Mouse (Mus musculus) heart, embryonic 16.5 days (tissue): ENCODE results near the gene Mcoln2. TPM values are rescaled to one million over a fixed set of nuclear protein-coding genes. Genes with fewer than 3 reads are reported as not detected.

Experiments used
- ATAC-seq: fragments of 200-750 bp; cut with Nextera tagmentation; replicated peaks from 2 replicates; pipeline ENCODE4 v1.8.0; 2017; ENCODE audit warnings: moderate number of reproducible peaks; ENCODE audit not compliant: insufficient read depth, low FRiP score; ENCODE audit errors: extremely low read depth
- H3K27ac ChIP-seq: fragments of 300-500 bp; sonication (generic); 2 replicates; pipeline ENCODE4 v1.5.1; 2014; ENCODE audit warnings: mild to moderate bottlenecking, low read length, control low read depth, moderate library complexity
- H3K27me3 ChIP-seq: fragments of 300-500 bp; sonication (generic); 2 replicates; pipeline ENCODE4 v1.6.1; 2014; ENCODE audit warnings: low read length, mixed read lengths; ENCODE audit not compliant: control insufficient read depth, insufficient read depth
- H3K36me3 ChIP-seq: fragments of 300-500 bp; sonication (generic); 2 replicates; pipeline ENCODE4 v1.6.1; 2014; ENCODE audit not compliant: control insufficient read depth, insufficient read depth
- H3K4me1 ChIP-seq: fragments of 300-500 bp; sonication (generic); 2 replicates; pipeline ENCODE4 v1.6.1; 2014; ENCODE audit warnings: low read length, mixed read lengths; ENCODE audit not compliant: control insufficient read depth, insufficient read depth
- H3K4me2 ChIP-seq: fragments of 300-500 bp; sonication (generic); 2 replicates; pipeline ENCODE4 v1.6.1; 2014; ENCODE audit warnings: low read depth, mild to moderate bottlenecking, control low read depth, low read length
- H3K4me3 ChIP-seq: fragments of 300-500 bp; sonication (generic); 2 replicates; pipeline ENCODE4 v1.5.1; 2014; ENCODE audit warnings: mild to moderate bottlenecking, control low read depth, low read length
- H3K9ac ChIP-seq: fragments of 300-500 bp; sonication (generic); 2 replicates; pipeline ENCODE4 v1.6.1; 2014; ENCODE audit warnings: low read length, control low read depth
- H3K9me3 ChIP-seq: fragments of 300-500 bp; sonication (generic); replicated peaks from 2 replicates; pipeline ENCODE4 v1.6.1; 2016; ENCODE audit warnings: low read length; ENCODE audit not compliant: control insufficient read depth
- WGBS: fragments of 180-500 bp; shearing (Covaris S2); extraction: QIAGEN DNeasy Blood & Tissue Kit; methylation state at CpG from one replicate; pipeline ENCODE4 v1.1.7; 2014; 5-methylcytosine and 5-hydroxymethylcytosine counted together
- polyA plus RNA-seq: library from polyadenylated mRNA; unstranded; fragments of >200 nt; fragmentation: Nextera tagmentation; extraction: Ambion mirVana; gene quantifications from 2 replicates; pipeline ENCODE4 v1.2.1, GENCODE M21; 2015

Gene Mcoln2
- polyA plus RNA-seq, 1 experiment from 2014 or later: 3.2 TPM

DNA sequence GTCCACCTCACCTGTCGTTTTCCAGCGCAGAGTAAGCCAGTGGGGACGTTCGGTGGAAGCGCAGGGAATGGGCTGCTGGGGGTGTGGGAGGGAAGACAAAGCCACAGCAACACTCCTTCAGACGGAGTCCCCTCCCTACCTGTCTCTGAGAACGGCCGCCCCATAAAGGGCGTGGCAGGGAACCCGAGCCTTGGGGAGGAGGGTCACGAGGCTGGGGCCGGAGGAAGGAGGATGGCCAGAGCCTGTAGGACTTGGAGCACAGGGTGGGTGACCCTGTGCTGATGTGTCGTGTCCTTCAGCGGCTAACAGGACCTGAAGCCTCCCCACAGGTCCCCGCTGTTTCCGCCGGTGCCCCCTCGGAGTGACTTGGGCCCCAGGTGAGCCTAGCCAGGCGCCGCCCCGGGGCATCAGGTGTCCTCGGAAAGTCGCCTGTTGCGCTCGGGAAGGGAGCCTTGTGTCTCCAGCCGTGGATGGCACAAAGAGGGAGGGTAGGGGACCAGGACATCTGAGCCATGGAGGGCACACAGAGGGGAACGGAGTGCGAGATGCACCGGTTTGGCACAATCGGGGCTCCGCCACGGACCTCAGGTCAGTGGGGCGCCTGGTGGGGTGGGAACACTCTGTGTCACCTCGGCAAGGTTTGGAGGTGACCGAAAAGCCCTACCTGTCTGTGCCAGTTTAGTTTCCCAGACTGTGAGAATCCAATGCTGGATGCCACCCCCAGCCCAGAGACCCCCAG is 32.2 kb upstream of the Mcoln2 start, which contains the start of gene Mcoln3:
Gene Mcoln3, plus strand, starts transcription at position 193 of the 739 bp plus-strand sequence.
- Histone ChIP-seq H3K4me1 (peaks cover 3% of the 10 kb centered on the region; the same call in 1 of the 2 replicates), H3K4me2 (peak within 1 kb of the TSS; percentile 59), H3K9me3 (no peaks in the 10 kb centered on the region), H3K4me3 (peak within 1 kb of the TSS; percentile 24), H3K9ac (no peak within 1 kb of the TSS), H3K27me3 (peaks cover 17% of the 10 kb centered on the region), H3K36me3 (no peaks in the 10 kb centered on the region), H3K27ac (no peak within 1 kb of the TSS)
- ATAC-seq: no peak
- WGBS: 17% methylated on average over 35 of the region's 35 CpGs

DNA sequence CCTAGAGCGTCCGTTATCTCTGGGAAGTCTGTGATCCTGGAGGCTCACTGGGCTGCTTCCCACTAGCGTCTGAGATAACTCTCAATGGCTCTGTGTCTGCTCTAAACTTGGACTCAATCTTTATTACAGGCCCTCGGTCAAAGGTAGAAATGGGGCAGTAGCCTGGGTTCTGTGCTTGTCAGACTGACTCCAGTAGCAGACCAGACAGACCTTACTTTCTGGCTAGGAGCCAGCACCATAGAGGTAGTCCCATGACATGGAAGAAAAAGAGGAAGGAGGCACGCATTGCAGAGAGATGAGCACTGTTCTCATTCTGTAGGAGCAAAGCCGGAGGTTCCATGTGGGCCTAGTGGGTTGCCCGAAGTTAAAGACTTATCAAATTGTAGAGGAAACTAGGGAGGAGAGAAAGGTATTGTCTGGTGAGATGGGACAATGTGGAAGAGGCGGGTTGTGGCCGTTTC is 31.6 kb upstream of the Mcoln2 start:
- 53% methylated on average over 9 of the region's 9 CpGs for WGBS
- no peak overlapping the region for H3K27ac ChIP-seq
- H3K4me2 ChIP-seq: no peak overlapping the region; the same call in 1 of the 2 replicates
- no peak overlapping the region for H3K9ac ChIP-seq
- peaks cover 3% of the 10 kb centered on the region; the same call in 1 of the 2 replicates for H3K4me1 ChIP-seq
- ATAC-seq: no peak
- H3K27me3 ChIP-seq: peaks cover 17% of the 10 kb centered on the region
- H3K36me3 ChIP-seq: no peaks in the 10 kb centered on the region
- no peaks in the 10 kb centered on the region for H3K9me3 ChIP-seq
- no peak overlapping the region for H3K4me3 ChIP-seq

DNA sequence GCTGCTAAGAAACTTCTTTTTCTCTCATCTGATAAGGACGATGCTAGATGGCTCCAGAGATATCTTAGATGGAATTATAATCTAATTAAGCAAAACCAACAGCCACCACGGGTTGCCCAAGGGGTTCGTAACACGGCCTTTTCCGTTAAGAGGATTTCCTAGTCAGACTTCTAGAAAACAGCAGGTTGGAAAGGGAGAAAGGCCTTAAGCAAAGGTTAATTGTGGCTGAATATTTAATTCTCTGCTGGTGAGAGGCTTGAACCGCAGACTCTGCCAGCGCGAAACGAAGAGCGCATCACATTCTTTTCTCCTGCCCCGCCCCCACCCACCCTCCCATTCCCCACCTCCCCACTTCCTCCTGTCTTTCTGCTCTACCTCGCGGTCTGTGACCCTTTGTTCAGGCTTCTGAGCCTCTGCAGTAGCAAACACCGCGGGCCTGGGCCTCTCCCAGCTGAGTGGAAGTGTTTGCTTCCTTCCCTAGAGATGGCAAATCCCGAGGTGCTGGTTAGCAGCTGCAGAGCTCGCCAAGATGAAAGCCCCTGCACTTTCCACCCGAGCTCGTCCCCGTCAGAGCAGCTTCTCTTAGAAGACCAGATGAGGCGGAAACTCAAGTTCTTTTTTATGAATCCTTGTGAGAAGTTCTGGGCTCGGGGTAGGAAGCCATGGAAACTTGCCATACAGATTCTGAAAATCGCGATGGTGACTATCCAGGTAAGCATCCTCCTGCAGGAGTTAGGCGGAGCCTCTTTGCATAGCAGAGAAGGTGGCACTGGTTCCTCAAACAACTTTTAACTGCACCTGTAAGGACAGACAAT is 28.1 kb upstream of the Mcoln2 start:
- no peak overlapping the region for H3K9ac ChIP-seq
- H3K27ac ChIP-seq: no peak overlapping the region
- no peaks in the 10 kb centered on the region for H3K9me3 ChIP-seq
- H3K4me1 ChIP-seq: peaks cover 3% of the 10 kb centered on the region; the same call in 1 of the 2 replicates
- peak overlapping the region; percentile 43 for H3K4me2 ChIP-seq
- H3K4me3 ChIP-seq: peak overlapping the region; percentile 11; the same call in 1 of the 2 replicates
- peaks cover 16% of the 10 kb centered on the region for H3K27me3 ChIP-seq
- peak; percentile 76; the same call in 1 of the 2 replicates for ATAC-seq
- no peaks in the 10 kb centered on the region for H3K36me3 ChIP-seq
- WGBS: 14% methylated on average over 25 of the region's 25 CpGs

DNA sequence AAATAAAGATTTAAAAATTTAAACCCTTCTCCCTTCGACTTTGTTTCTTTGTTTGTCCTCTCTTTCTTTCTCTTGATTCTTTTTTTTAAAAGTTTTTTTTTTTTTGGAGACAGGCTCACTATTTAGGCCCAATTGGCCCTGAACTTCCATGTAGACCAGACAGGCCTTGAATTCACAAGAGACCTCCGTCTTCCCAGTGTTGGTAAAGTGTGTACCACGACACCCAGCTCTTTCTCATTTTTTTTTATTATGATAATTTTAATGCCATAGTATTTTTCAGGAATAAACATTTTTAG is 27.6 kb upstream of the Mcoln2 start:
- Histone ChIP-seq H3K4me3 (no peak overlapping the region), H3K36me3 (no peaks in the 10 kb centered on the region), H3K27me3 (peaks cover 11% of the 10 kb centered on the region), H3K9ac (no peak overlapping the region), H3K9me3 (no peaks in the 10 kb centered on the region), H3K27ac (no peak overlapping the region), H3K4me2 (peak overlapping the region; percentile 43), H3K4me1 (peaks cover 3% of the 10 kb centered on the region; the same call in 1 of the 2 replicates)
- WGBS: 72% methylated on average over 3 of the region's 3 CpGs
- no peak for ATAC-seq

DNA sequence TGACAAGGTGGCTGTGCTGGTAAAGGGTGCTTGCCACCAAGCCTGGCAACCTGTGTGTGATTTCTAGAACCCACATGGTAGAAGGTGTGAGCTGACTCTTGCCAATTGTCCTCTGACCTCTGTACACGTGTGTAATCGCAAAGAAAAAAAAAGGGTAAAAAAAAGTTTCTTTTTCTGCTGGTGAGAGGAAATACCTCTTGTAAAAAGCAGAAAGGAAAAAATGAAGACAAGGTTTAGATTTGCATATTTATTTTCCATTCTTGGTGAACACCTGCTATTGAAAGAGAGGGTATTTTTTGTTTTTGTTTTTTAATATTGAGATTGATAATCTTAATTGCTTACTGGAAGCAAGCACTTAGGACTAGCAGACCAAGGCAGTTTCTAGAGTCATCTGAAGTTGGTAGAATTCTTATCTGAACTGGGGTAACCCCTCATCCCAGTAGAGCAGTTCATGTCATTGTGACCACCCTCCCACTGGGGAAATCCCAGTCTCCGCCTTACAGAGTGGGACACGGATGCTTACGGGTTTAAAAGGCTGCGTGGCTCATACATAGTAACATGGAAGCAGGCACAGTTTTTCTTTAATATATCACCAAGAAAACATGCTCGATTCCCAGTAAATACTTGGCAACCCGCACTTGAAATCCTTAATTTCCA is 26.7 kb upstream of the Mcoln2 start:
- Histone ChIP-seq H3K4me2 (no peak overlapping the region), H3K36me3 (no peaks in the 10 kb centered on the region), H3K4me3 (no peak overlapping the region), H3K9ac (no peak overlapping the region), H3K9me3 (no peaks in the 10 kb centered on the region), H3K27me3 (peaks cover 3% of the 10 kb centered on the region), H3K27ac (no peak overlapping the region), H3K4me1 (no peaks in the 10 kb centered on the region; the same call in 1 of the 2 replicates)
- WGBS: 78% methylated on average over 8 of the region's 8 CpGs
- ATAC-seq: no peak

DNA sequence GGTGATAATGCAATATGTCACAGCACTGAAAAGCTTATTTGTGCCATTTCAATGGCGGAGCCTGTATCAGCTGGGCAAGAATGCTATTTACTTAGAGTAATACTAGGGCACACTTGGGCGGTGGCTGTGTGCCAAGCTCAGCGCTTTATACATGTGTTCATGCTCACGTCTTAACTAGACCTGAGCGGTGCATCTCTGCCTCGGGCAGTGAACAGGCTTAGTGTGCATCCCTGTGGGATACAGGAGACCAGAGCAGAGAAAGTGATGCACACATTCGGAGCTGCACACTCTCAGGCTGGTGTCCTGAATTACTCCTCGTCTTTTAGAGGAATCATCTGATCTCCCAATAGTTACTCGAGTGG is 26.2 kb upstream of the Mcoln2 start:
- WGBS: 61% methylated on average over 9 of the region's 9 CpGs
- no peaks in the 10 kb centered on the region for H3K36me3 ChIP-seq
- no peak overlapping the region for H3K4me3 ChIP-seq
- H3K9ac ChIP-seq: no peak overlapping the region
- no peak for ATAC-seq
- H3K27ac ChIP-seq: no peak overlapping the region
- no peaks in the 10 kb centered on the region; the same call in 1 of the 2 replicates for H3K4me1 ChIP-seq
- no peaks in the 10 kb centered on the region; the same call in 1 of the 2 replicates for H3K27me3 ChIP-seq
- H3K9me3 ChIP-seq: no peaks in the 10 kb centered on the region
- no peak overlapping the region for H3K4me2 ChIP-seq

DNA sequence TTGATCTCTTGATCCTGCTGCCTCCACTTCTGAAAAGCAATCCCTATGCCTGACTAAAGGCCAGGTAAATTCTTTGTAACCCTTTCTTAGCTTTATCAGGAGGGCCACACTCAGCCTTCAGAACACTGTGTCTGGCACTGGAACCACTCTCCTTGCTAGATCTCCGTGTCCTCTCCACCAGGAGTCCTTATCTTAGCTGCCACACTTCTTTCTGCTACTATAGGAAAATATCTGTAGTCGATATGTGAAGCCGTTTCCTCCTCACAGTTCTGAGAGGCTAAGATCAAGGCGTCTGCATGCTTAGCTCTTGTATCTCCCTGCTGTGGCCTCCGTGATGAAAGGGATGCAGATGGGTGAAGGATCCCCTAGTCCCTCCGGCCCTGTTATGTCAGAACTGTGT is 22.4 kb upstream of the Mcoln2 start:
- Histone ChIP-seq H3K9me3 (no peaks in the 10 kb centered on the region), H3K27ac (no peak overlapping the region), H3K4me2 (no peak overlapping the region), H3K9ac (no peak overlapping the region), H3K36me3 (no peaks in the 10 kb centered on the region), H3K27me3 (no peaks in the 10 kb centered on the region), H3K4me3 (no peak overlapping the region), H3K4me1 (no peaks in the 10 kb centered on the region)
- WGBS: 34% methylated on average over 6 of the region's 6 CpGs
- ATAC-seq: no peak

DNA sequence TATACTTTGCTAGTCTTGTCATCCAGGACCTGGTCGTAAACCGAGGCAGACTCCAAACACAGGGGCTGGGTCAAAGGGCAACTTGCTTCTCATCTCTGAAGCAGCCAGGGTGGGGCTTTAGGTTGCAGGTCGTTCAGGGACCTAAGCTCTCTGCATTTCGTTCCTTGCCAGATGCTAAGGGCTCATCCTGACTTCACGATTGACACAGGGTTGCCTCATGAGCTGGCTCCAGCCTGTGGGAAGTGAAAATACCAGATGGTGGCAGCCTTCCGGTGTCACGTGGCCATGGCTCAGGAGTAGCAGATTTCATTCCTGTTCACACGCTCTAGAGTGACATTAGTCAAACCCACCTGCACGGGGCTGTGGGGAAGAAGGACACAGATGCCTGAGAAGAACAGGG is 14.8 kb upstream of the Mcoln2 start:
- H3K4me2 ChIP-seq: no peak overlapping the region
- H3K4me3 ChIP-seq: no peak overlapping the region
- no peak overlapping the region for H3K27ac ChIP-seq
- no peaks in the 10 kb centered on the region for H3K4me1 ChIP-seq
- WGBS: 70% methylated on average over 9 of the region's 9 CpGs
- H3K36me3 ChIP-seq: no peaks in the 10 kb centered on the region
- no peak for ATAC-seq
- H3K9me3 ChIP-seq: 0 out of 2 replicates have a peak, but pooled peaks cover 4% of the 10 kb centered on the region
- H3K9ac ChIP-seq: no peak overlapping the region
- H3K27me3 ChIP-seq: no peaks in the 10 kb centered on the region
